Mouse (Mus musculus): ENCODE results near the gene Exoc4. TPM values are rescaled to one million over a fixed set of nuclear protein-coding genes. Genes with fewer than 3 reads are reported as not detected.

Exoc4 gene
- polyA plus RNA-seq, 1 experiment from 2014 or later = 36.1 TPM

- Histone ChIP-seq H3K9ac (ENCODE audit: low read depth, low read length) (no peak overlapping the region), H3K36me3 (ENCODE audit: control insufficient read depth, insufficient read depth, low read length) (no peaks in the 10 kb centered on the region), H3K27ac (ENCODE audit: low read depth, low read length) (no peak overlapping the region), H3K9me3 (replicated peaks; ENCODE audit: control insufficient read depth, low read length) (no peaks in the 10 kb centered on the region), H3K4me1 (ENCODE audit: control insufficient read depth, insufficient read depth, low read length) (peaks cover 2% of the 10 kb centered on the region; the same call in 1 of the 2 replicates), H3K27me3 (ENCODE audit: control insufficient read depth, insufficient read depth, low read length) (no peaks in the 10 kb centered on the region), H3K4me3 (ENCODE audit: low read depth, low read length) (no peak overlapping the region), H3K4me2 (no peak overlapping the region)
- WGBS (ENCODE audit: insufficient replicate concordance) = 64% methylated on average over 4 of the region's 4 CpGs
- no peak for ATAC-seq (replicated peaks; ENCODE audit: insufficient number of reproducible peaks, low FRiP score, low TSS enrichment)
Observed at GRCm38 (mm10) chr6:33405562-33406275, 156.8 kb downstream of the Exoc4 start.

GRCm38 (mm10) chr6:33409586-33409985, 160.7 kb downstream of the Exoc4 start:
- H3K4me2 ChIP-seq = no peak overlapping the region
- 65% methylated on average over 3 of the region's 3 CpGs for WGBS (ENCODE audit: insufficient replicate concordance)

GRCm38 (mm10) chr6:33425007-33425406, 176.1 kb downstream of the Exoc4 start:
- H3K36me3 ChIP-seq (ENCODE audit: control insufficient read depth, insufficient read depth, low read length) = no peaks in the 10 kb centered on the region
- H3K9me3 ChIP-seq (replicated peaks; ENCODE audit: control insufficient read depth, low read length) = no peaks in the 10 kb centered on the region
- no peak overlapping the region for H3K27ac ChIP-seq (ENCODE audit: low read depth, low read length)
- no peaks in the 10 kb centered on the region for H3K4me1 ChIP-seq (ENCODE audit: control insufficient read depth, insufficient read depth, low read length)
- no peak for ATAC-seq (replicated peaks; ENCODE audit: insufficient number of reproducible peaks, low FRiP score, low TSS enrichment)
- no peak overlapping the region for H3K4me2 ChIP-seq
- no peak overlapping the region for H3K4me3 ChIP-seq (ENCODE audit: low read depth, low read length)
- H3K9ac ChIP-seq (ENCODE audit: low read depth, low read length) = no peak overlapping the region
- no peaks in the 10 kb centered on the region for H3K27me3 ChIP-seq (ENCODE audit: control insufficient read depth, insufficient read depth, low read length)

More at GRCm38 (mm10) chr6:33409586-33409985, 160.7 kb downstream of the Exoc4 start:
- Histone ChIP-seq H3K27me3 (ENCODE audit: control insufficient read depth, insufficient read depth, low read length) (no peaks in the 10 kb centered on the region), H3K9me3 (replicated peaks; ENCODE audit: control insufficient read depth, low read length) (no peaks in the 10 kb centered on the region), H3K4me3 (ENCODE audit: low read depth, low read length) (no peak overlapping the region), H3K27ac (ENCODE audit: low read depth, low read length) (no peak overlapping the region), H3K4me1 (ENCODE audit: control insufficient read depth, insufficient read depth, low read length) (peaks cover 2% of the 10 kb centered on the region; the same call in 1 of the 2 replicates), H3K9ac (ENCODE audit: low read depth, low read length) (no peak overlapping the region), H3K36me3 (ENCODE audit: control insufficient read depth, insufficient read depth, low read length) (no peaks in the 10 kb centered on the region)
- ATAC-seq (replicated peaks; ENCODE audit: insufficient number of reproducible peaks, low FRiP score, low TSS enrichment) = no peak

- no peaks in the 10 kb centered on the region for H3K27me3 ChIP-seq (ENCODE audit: control insufficient read depth, insufficient read depth, low read length)
- ATAC-seq (replicated peaks; ENCODE audit: insufficient number of reproducible peaks, low FRiP score, low TSS enrichment) = no peak
- WGBS (ENCODE audit: insufficient replicate concordance) = 63% methylated on average over 4 of the region's 4 CpGs
Observed at GRCm38 (mm10) chr6:33431207-33431787, 182.4 kb downstream of the Exoc4 start.

GRCm38 (mm10) chr6:33440508-33440907, 191.6 kb downstream of the Exoc4 start:
- H3K9me3 ChIP-seq (replicated peaks; ENCODE audit: control insufficient read depth, low read length) = no peaks in the 10 kb centered on the region
- no peaks in the 10 kb centered on the region for H3K27me3 ChIP-seq (ENCODE audit: control insufficient read depth, insufficient read depth, low read length)
- no peak for ATAC-seq (replicated peaks; ENCODE audit: insufficient number of reproducible peaks, low FRiP score, low TSS enrichment)
- 63% methylated on average over 1 of the region's 1 CpGs for WGBS (ENCODE audit: insufficient replicate concordance)
- H3K36me3 ChIP-seq (ENCODE audit: control insufficient read depth, insufficient read depth, low read length) = no peaks in the 10 kb centered on the region
- H3K27ac ChIP-seq (ENCODE audit: low read depth, low read length) = no peak overlapping the region
- no peaks in the 10 kb centered on the region for H3K4me1 ChIP-seq (ENCODE audit: control insufficient read depth, insufficient read depth, low read length)
- H3K4me2 ChIP-seq = no peak overlapping the region
- H3K9ac ChIP-seq (ENCODE audit: low read depth, low read length) = no peak overlapping the region
- no peak overlapping the region for H3K4me3 ChIP-seq (ENCODE audit: low read depth, low read length)

More at GRCm38 (mm10) chr6:33431207-33431787, 182.4 kb downstream of the Exoc4 start:
- no peak overlapping the region for H3K4me2 ChIP-seq
- H3K36me3 ChIP-seq (ENCODE audit: control insufficient read depth, insufficient read depth, low read length) = no peaks in the 10 kb centered on the region
- H3K4me3 ChIP-seq (ENCODE audit: low read depth, low read length) = no peak overlapping the region
- H3K9me3 ChIP-seq (replicated peaks; ENCODE audit: control insufficient read depth, low read length) = no peaks in the 10 kb centered on the region
- 0 out of 2 replicates have a peak, but pooled peaks cover 4% of the 10 kb centered on the region for H3K4me1 ChIP-seq (ENCODE audit: control insufficient read depth, insufficient read depth, low read length)
- no peak overlapping the region for H3K9ac ChIP-seq (ENCODE audit: low read depth, low read length)
- no peak overlapping the region for H3K27ac ChIP-seq (ENCODE audit: low read depth, low read length)

GRCm38 (mm10) chr6:33453810-33454209, 204.9 kb downstream of the Exoc4 start:
- Histone ChIP-seq H3K36me3 (ENCODE audit: control insufficient read depth, insufficient read depth, low read length) (no peaks in the 10 kb centered on the region), H3K9ac (ENCODE audit: low read depth, low read length) (no peak overlapping the region), H3K27ac (ENCODE audit: low read depth, low read length) (no peak overlapping the region), H3K27me3 (ENCODE audit: control insufficient read depth, insufficient read depth, low read length) (no peaks in the 10 kb centered on the region), H3K9me3 (replicated peaks; ENCODE audit: control insufficient read depth, low read length) (no peaks in the 10 kb centered on the region), H3K4me1 (ENCODE audit: control insufficient read depth, insufficient read depth, low read length) (peaks cover 4% of the 10 kb centered on the region; the same call in 1 of the 2 replicates), H3K4me3 (ENCODE audit: low read depth, low read length) (no peak overlapping the region), H3K4me2 (no peak overlapping the region)
- ATAC-seq (replicated peaks; ENCODE audit: insufficient number of reproducible peaks, low FRiP score, low TSS enrichment) = no peak
- 89% methylated on average over 2 of the region's 2 CpGs for WGBS (ENCODE audit: insufficient replicate concordance)

DNA sequence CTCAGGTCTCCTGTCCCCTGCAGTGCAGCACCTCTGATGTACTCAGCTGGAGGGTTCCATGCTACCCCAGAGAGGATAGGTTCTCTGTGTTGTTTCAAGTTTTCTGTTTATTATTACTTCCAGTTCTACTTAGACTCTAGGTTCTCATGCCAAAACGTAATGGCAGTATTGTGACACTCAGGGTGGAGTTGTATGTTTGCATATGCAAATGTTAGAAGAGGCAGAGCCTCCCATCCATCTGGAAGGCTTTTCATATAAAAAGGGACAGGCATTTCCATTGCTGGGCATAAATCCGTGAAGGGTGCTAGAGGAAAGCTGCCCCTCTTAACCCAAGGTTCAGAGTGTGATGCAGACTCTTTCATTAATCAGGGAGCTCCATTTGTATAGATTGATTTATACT, 205.5 kb downstream of the Exoc4 start:
- Histone ChIP-seq H3K4me1 (ENCODE audit: control insufficient read depth, insufficient read depth, low read length) (peaks cover 4% of the 10 kb centered on the region; the same call in 1 of the 2 replicates), H3K9ac (ENCODE audit: low read depth, low read length) (no peak overlapping the region), H3K27ac (ENCODE audit: low read depth, low read length) (no peak overlapping the region), H3K9me3 (replicated peaks; ENCODE audit: control insufficient read depth, low read length) (no peaks in the 10 kb centered on the region), H3K4me3 (ENCODE audit: low read depth, low read length) (no peak overlapping the region), H3K27me3 (ENCODE audit: control insufficient read depth, insufficient read depth, low read length) (no peaks in the 10 kb centered on the region), H3K36me3 (ENCODE audit: control insufficient read depth, insufficient read depth, low read length) (no peaks in the 10 kb centered on the region), H3K4me2 (no peak overlapping the region)
- WGBS (ENCODE audit: insufficient replicate concordance) = 65% methylated on average over 2 of the region's 2 CpGs
- ATAC-seq (replicated peaks; ENCODE audit: insufficient number of reproducible peaks, low FRiP score, low TSS enrichment) = no peak

DNA sequence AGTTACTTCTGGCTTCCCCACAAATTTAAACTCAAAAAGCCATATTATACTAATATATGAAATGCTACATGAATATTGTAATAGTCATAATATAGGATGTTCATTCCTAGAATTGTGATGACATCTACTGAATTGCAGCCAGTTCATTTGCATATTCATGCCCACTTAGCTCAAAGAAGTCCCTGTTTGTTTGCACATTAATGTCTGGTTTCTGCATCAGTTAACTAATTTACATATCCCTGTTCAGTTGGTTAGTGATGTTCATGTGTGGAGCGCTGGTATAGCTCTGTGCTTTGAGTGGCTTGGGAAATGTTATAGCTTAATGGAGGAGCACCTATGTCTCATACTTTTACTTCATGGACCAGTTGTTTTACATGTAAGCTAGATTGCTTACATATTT, 206.4 kb downstream of the Exoc4 start:
- no peaks in the 10 kb centered on the region for H3K9me3 ChIP-seq (replicated peaks; ENCODE audit: control insufficient read depth, low read length)
- no peak overlapping the region for H3K27ac ChIP-seq (ENCODE audit: low read depth, low read length)
- 93% methylated on average over 1 of the region's 1 CpGs for WGBS (ENCODE audit: insufficient replicate concordance)
- no peak overlapping the region for H3K4me2 ChIP-seq
- H3K4me1 ChIP-seq (ENCODE audit: control insufficient read depth, insufficient read depth, low read length) = peaks cover 4% of the 10 kb centered on the region; the same call in 1 of the 2 replicates
- H3K36me3 ChIP-seq (ENCODE audit: control insufficient read depth, insufficient read depth, low read length) = no peaks in the 10 kb centered on the region
- no peak overlapping the region for H3K4me3 ChIP-seq (ENCODE audit: low read depth, low read length)
- no peaks in the 10 kb centered on the region for H3K27me3 ChIP-seq (ENCODE audit: control insufficient read depth, insufficient read depth, low read length)
- no peak for ATAC-seq (replicated peaks; ENCODE audit: insufficient number of reproducible peaks, low FRiP score, low TSS enrichment)
- no peak overlapping the region for H3K9ac ChIP-seq (ENCODE audit: low read depth, low read length)

DNA sequence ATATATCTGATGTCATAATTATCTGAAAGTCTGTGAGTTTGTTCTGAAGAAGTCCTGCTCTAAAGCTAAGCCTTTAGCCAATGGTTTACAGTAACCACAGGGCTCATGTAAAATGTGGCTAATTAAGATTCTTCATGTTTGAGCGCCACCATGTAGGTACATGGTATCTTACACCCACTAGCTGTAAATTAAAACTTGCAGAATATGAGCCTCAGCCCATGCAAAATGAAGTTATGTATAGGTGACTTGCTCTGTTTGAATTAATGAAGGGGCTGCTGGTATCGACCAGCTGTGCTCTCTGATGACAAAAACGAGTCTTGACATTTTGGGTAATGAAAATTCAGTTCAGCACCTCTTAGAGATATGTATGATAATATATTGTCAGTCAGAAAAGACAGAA, 216.0 kb downstream of the Exoc4 start:
- 87% methylated on average over 3 of the region's 3 CpGs for WGBS (ENCODE audit: insufficient replicate concordance)

More for the DNA sequence above, 216.0 kb downstream of the Exoc4 start:
- no peak overlapping the region for H3K27ac ChIP-seq (ENCODE audit: low read depth, low read length)
- H3K9ac ChIP-seq (ENCODE audit: low read depth, low read length) = no peak overlapping the region
- no peaks in the 10 kb centered on the region for H3K27me3 ChIP-seq (ENCODE audit: control insufficient read depth, insufficient read depth, low read length)
- no peak for ATAC-seq (replicated peaks; ENCODE audit: insufficient number of reproducible peaks, low FRiP score, low TSS enrichment)
- no peak overlapping the region for H3K4me2 ChIP-seq
- no peaks in the 10 kb centered on the region for H3K9me3 ChIP-seq (replicated peaks; ENCODE audit: control insufficient read depth, low read length)
- no peak overlapping the region for H3K4me3 ChIP-seq (ENCODE audit: low read depth, low read length)
- H3K4me1 ChIP-seq (ENCODE audit: control insufficient read depth, insufficient read depth, low read length) = no peaks in the 10 kb centered on the region
- no peaks in the 10 kb centered on the region for H3K36me3 ChIP-seq (ENCODE audit: control insufficient read depth, insufficient read depth, low read length)
